Mouse (Mus musculus) ES-E14 (cell line): ENCODE measurements at regions not wholly inside any gene's neighbourhood (a gene's known extent, or its start where the extent isn't known, plus 50 kb on each side); places are given as distances from the start of the nearest gene placed in this dataset.

Source experiments
- DNase-seq: peaks from one replicate; pipeline ENCODE4 v3.0.0-alpha.2; 2013; ENCODE audit warnings: low read depth, low spot score
- H3K27ac ChIP-seq: 2 replicates; pipeline ENCODE4 v1.5.1; 2012; ENCODE audit warnings: low read depth, mild to moderate bottlenecking, low read length, moderate library complexity, mixed read lengths; ENCODE audit not compliant: poor library complexity, insufficient read depth, severe bottlenecking
- H3K36me3 ChIP-seq: 2 replicates; pipeline ENCODE4 v1.6.1; 2012; ENCODE audit warnings: mild to moderate bottlenecking, low read length, moderate library complexity, mixed read lengths; ENCODE audit not compliant: control insufficient read depth, poor library complexity, insufficient read depth, severe bottlenecking
- H3K4me1 ChIP-seq, 2 experiments: fragments of 150-350 bp in 1 of 2; sonication (generic) in 1 of 2; 2 replicates each; pipeline ENCODE4 v1.6.1; 2012; ENCODE audit warnings: low read length in 2 of 2, mild to moderate bottlenecking in 1 of 2, mixed read lengths in 1 of 2; ENCODE audit not compliant: control insufficient read depth in 2 of 2, insufficient read depth in 2 of 2, poor library complexity in 1 of 2
- H3K4me3 ChIP-seq, 2 experiments: fragments of 150-350 bp in 1 of 2; sonication (generic) in 1 of 2; 2 replicates each; pipeline ENCODE4 v1.5.1; 2012; ENCODE audit warnings: low read length in 2 of 2, low read depth in 1 of 2, mild to moderate bottlenecking in 1 of 2, mixed read lengths in 1 of 2; ENCODE audit not compliant: insufficient read depth in 1 of 2, poor library complexity in 1 of 2, severe bottlenecking in 1 of 2
- H3K9ac ChIP-seq: 2 replicates; pipeline ENCODE4 v1.6.1; 2012; ENCODE audit warnings: low read depth, mild to moderate bottlenecking, low read length, mixed read lengths; ENCODE audit not compliant: poor library complexity, insufficient read depth, severe bottlenecking
- H3K9me3 ChIP-seq: fragments of 150-350 bp; sonication (generic); 2 replicates; pipeline ENCODE4 v1.6.1; 2012; ENCODE audit warnings: low read depth, mild to moderate bottlenecking, low read length; ENCODE audit not compliant: control insufficient read depth, insufficient read depth
- CHD2 ChIP-seq: IDR thresholded peaks from 2 replicates; pipeline ENCODE4 v1.6.1; 2014; ENCODE audit warnings: mild to moderate bottlenecking, low read depth, low read length, inconsistent platforms
- HCFC1 ChIP-seq: IDR thresholded peaks from 2 replicates; pipeline ENCODE4 v1.6.1; 2012; ENCODE audit warnings: low read length, inconsistent platforms, borderline replicate concordance; ENCODE audit not compliant: insufficient read depth
- MAFK ChIP-seq: IDR thresholded peaks from 2 replicates; pipeline ENCODE4 v1.6.1; 2014; ENCODE audit warnings: mild to moderate bottlenecking, low read depth, low read length, inconsistent platforms; ENCODE audit not compliant: insufficient read depth
- ZC3H11A ChIP-seq: IDR thresholded peaks from 2 replicates; pipeline ENCODE4 v1.6.1; 2012; ENCODE audit warnings: low read depth, mild to moderate bottlenecking, inconsistent platforms, low read length, borderline replicate concordance
- ZNF384 ChIP-seq: IDR thresholded peaks from 2 replicates; pipeline ENCODE4 v1.6.1; 2012; ENCODE audit warnings: low read depth, low read length, inconsistent platforms
- in situ Hi-C, 2 experiments: fragments of 600-800 bp; cut with MboI; formaldehyde crosslinking; loops; one replicate each; pipeline ENCODE4 v1.15.1; 2025; ENCODE audit warnings: low sequenced_read_pairs in 2 of 2, inconsistent platforms in 1 of 2; ENCODE audit not compliant: unreplicated experiment in 2 of 2

GRCm38 (mm10) chr11:38297693-38298092 lies 1061.9 kb upstream of the Tenm2 start:
- Histone ChIP-seq H3K9ac (no peak overlapping the region), H3K4me1 (no peaks in the 10 kb centered on the region), H3K27ac (no peak overlapping the region), H3K9me3 (no peaks in the 10 kb centered on the region), H3K36me3 (no peaks in the 10 kb centered on the region), H3K4me3 (no peak overlapping the region)
- in situ Hi-C loops, result no loop called here
- no peak for DNase-seq
- TF ChIP-seq MAFK (no peak), ZC3H11A (no peak), HCFC1 (no peak), ZNF384 (no peak), CHD2 (no peak)

- Histone ChIP-seq H3K36me3 (no peaks in the 10 kb centered on the region), H3K4me1 (no peaks in the 10 kb centered on the region), H3K4me3 (no peak overlapping the region), H3K27ac (no peak overlapping the region), H3K9ac (no peak overlapping the region), H3K9me3 (no peaks in the 10 kb centered on the region)
- in situ Hi-C loops, result no loop called here
- no peak for TF ChIP-seq ZC3H11A
- TF ChIP-seq HCFC1, result no peak
- TF ChIP-seq ZNF384, result no peak
- TF ChIP-seq CHD2, result no peak
- TF ChIP-seq MAFK, result no peak
- DNase-seq, result no peak
These were observed 1055.5 kb upstream of the Tenm2 start for GRCm38 (mm10) chr11:38291289-38291688.

GRCm38 (mm10) chr11:38280961-38281360 lies 1045.2 kb upstream of the Tenm2 start:
- Histone ChIP-seq H3K9me3 (no peaks in the 10 kb centered on the region), H3K4me1 (no peaks in the 10 kb centered on the region), H3K27ac (no peak overlapping the region), H3K36me3 (no peaks in the 10 kb centered on the region), H3K4me3 (no peak overlapping the region), H3K9ac (no peak overlapping the region)
- in situ Hi-C loops, result no loop called here
- no peak for DNase-seq
- TF ChIP-seq MAFK, result peak; percentile 78
- no peak for TF ChIP-seq CHD2
